Mouse (Mus musculus): ENCODE measurements at regions not wholly inside any gene's neighbourhood (a gene's known extent, or its start where the extent isn't known, plus 50 kb on each side); places are given as distances from the start of the nearest gene placed in this dataset.

DNA sequence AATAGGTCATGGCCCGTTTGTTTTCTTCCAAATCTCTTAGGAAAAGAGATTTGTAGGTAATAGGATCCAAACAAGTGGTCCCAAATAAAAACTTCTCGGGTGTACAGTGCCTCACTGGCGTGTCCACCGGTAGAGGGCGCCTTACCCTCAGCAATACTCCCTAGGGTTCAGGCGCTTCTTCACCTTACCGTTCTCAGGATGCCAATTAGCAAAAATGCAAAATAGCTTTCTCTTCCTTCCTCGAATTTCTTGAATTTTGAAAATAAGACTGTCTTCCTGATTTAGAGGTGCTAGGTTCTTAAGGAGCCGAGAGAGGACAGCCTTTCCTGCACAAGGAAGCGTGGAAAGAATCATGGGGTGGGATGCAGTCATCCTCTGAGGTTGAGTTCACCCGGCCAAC, 275.9 kb downstream of the Pmp22 start:
- H3K36me3 ChIP-seq (ENCODE audit: control insufficient read depth, insufficient read depth, low read length) = no peaks in the 10 kb centered on the region
- intact Hi-C loops (cut with DNase I) = loop anchor here (10.0 kb wide), 1 partner anchor 1320 kb away; no protein-coding TSS in a partner anchor
- 15% methylated on average over 11 of the region's 11 CpGs for WGBS
- no peaks in the 10 kb centered on the region; the same call in 1 of the 2 replicates for H3K4me1 ChIP-seq (ENCODE audit: control insufficient read depth, insufficient read depth, low read length)
- TF ChIP-seq CTCF (IDR thresholded peaks at IDR 0.05) = peak; percentile 96
- TF ChIP-seq POLR2A (IDR thresholded peaks at IDR 0.05; ENCODE audit: insufficient read depth, low read depth, low read length) = no peak
- 0 out of 2 replicates have a peak, but pooled peaks have one; percentile 17 for TF ChIP-seq EP300 (IDR thresholded peaks at IDR 0.05; ENCODE audit: insufficient read depth, low read depth, low read length)
- DNase-seq = peak; percentile 36 to 71
- no peak overlapping the region for H3K9ac ChIP-seq (ENCODE audit: low read depth, low read length)
- no peaks in the 10 kb centered on the region for H3K79me2 ChIP-seq (replicated peaks; ENCODE audit: control insufficient read depth, insufficient read depth, low read length)
- H3K27me3 ChIP-seq (ENCODE audit: control insufficient read depth, insufficient read depth, low read length) = no peaks in the 10 kb centered on the region; the same call in 1 of the 2 replicates
- no peak overlapping the region for H3K27ac ChIP-seq
- H3K4me3 ChIP-seq = no peak overlapping the region

DNA sequence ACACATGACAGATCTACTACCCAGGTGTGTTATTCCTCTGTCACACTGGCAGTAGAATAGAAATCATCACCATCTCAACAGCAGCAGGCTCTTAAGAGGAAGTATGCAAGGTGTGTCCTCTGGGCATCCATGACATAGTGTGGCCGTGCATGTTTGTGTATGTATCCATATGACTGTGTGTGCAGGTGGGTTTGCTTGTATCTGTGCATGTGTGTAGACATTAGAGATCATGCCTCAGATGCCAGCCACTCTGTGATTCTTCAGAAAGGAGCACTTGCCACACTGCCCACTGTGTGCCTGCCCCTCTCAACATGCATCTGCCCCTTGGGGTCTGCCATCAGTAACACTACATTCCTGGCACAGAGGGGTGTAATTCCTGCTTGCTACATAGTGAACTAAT, 280.6 kb downstream of the Pmp22 start:
- TF ChIP-seq CTCF (IDR thresholded peaks at IDR 0.05) (no peak), EP300 (IDR thresholded peaks at IDR 0.05; ENCODE audit: insufficient read depth, low read depth, low read length) (no peak), POLR2A (IDR thresholded peaks at IDR 0.05; ENCODE audit: insufficient read depth, low read depth, low read length) (no peak)
- intact Hi-C loops (cut with DNase I) = loop anchor here (10.0 kb wide), 1 partner anchor 1315 kb away; no protein-coding TSS in a partner anchor
- no peak overlapping the region for H3K9ac ChIP-seq (ENCODE audit: low read depth, low read length)
- no peaks in the 10 kb centered on the region; the same call in 1 of the 2 replicates for H3K4me1 ChIP-seq (ENCODE audit: control insufficient read depth, insufficient read depth, low read length)
- H3K79me2 ChIP-seq (replicated peaks; ENCODE audit: control insufficient read depth, insufficient read depth, low read length) = no peaks in the 10 kb centered on the region
- DNase-seq = no peak
- H3K27me3 ChIP-seq (ENCODE audit: control insufficient read depth, insufficient read depth, low read length) = no peaks in the 10 kb centered on the region; the same call in 1 of the 2 replicates
- no peaks in the 10 kb centered on the region for H3K36me3 ChIP-seq (ENCODE audit: control insufficient read depth, insufficient read depth, low read length)
- WGBS = 92% methylated on average over 1 of the region's 1 CpGs
- H3K4me3 ChIP-seq = no peak overlapping the region
- no peak overlapping the region for H3K27ac ChIP-seq

DNA sequence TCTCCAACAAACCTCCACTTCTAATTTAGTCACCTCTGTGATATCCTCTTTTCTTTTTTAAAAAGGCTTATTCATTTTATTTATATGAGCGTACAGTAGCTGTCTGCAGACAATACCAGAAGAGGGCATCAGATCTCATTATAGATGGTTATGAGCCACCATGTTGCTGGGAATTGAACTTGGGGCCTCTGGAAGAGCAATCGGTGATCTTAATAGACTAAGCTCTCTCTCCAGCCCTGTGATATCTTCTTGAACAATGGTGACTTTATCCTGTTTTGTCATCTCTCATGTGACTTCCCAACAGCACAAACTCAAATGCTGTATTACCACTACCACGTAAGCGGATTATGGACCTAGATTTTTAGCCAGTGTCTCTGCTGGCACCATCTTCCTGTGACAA, 282.1 kb downstream of the Pmp22 start:
- intact Hi-C loops (cut with DNase I) = no loop called here
- Histone ChIP-seq H3K36me3 (ENCODE audit: control insufficient read depth, insufficient read depth, low read length) (no peaks in the 10 kb centered on the region), H3K27ac (no peak overlapping the region), H3K4me1 (ENCODE audit: control insufficient read depth, insufficient read depth, low read length) (no peaks in the 10 kb centered on the region), H3K4me3 (no peak overlapping the region), H3K27me3 (ENCODE audit: control insufficient read depth, insufficient read depth, low read length) (no peaks in the 10 kb centered on the region), H3K9ac (ENCODE audit: low read depth, low read length) (no peak overlapping the region), H3K79me2 (replicated peaks; ENCODE audit: control insufficient read depth, insufficient read depth, low read length) (no peaks in the 10 kb centered on the region)
- DNase-seq = no peak
- WGBS = 97% methylated on average over 4 of the region's 4 CpGs
- TF ChIP-seq POLR2A (IDR thresholded peaks at IDR 0.05; ENCODE audit: insufficient read depth, low read depth, low read length) (no peak), CTCF (IDR thresholded peaks at IDR 0.05) (no peak), EP300 (IDR thresholded peaks at IDR 0.05; ENCODE audit: insufficient read depth, low read depth, low read length) (no peak)

DNA sequence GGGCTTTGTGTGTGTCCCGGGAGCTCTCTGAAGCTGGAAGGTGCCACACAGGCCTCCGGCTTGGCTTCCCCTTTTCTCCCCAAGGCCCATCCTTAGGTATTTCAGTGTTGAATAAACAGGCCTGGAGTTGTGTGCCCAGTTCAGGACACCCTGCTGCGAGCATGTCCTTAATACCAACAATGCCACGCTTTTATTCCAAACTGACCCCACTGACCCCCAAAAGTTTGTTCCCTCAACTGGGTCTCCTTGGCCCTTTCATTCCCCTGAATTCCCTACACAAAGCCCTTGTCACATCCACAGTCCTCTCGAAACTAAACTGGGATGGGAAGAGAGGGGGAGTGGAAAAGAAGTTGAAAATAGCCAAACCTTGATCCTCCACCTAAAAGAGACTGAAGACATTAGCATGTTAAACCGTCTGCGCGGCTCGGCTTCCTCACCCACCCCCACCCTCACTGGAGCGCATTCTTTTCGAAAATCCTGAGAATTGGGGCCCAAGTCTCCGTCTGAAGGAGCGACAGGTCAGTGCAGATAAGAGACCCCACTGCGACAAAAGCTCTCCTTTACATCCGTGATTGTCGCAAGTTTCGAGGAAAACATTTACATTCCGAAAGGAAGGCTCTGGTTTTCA, 283.7 kb downstream of the Pmp22 start:
- TF ChIP-seq POLR2A (IDR thresholded peaks at IDR 0.05; ENCODE audit: insufficient read depth, low read depth, low read length) (no peak), CTCF (IDR thresholded peaks at IDR 0.05) (no peak), EP300 (IDR thresholded peaks at IDR 0.05; ENCODE audit: insufficient read depth, low read depth, low read length) (no peak)
- H3K79me2 ChIP-seq (replicated peaks; ENCODE audit: control insufficient read depth, insufficient read depth, low read length) = no peaks in the 10 kb centered on the region
- no peaks in the 10 kb centered on the region for H3K36me3 ChIP-seq (ENCODE audit: control insufficient read depth, insufficient read depth, low read length)
- H3K27me3 ChIP-seq (ENCODE audit: control insufficient read depth, insufficient read depth, low read length) = no peaks in the 10 kb centered on the region
- intact Hi-C loops (cut with DNase I) = no loop called here
- no peak overlapping the region for H3K9ac ChIP-seq (ENCODE audit: low read depth, low read length)
- WGBS = 26% methylated on average over 18 of the region's 18 CpGs
- DNase-seq = no peak
- H3K4me3 ChIP-seq = peak overlapping the region; percentile 12; the same call in 1 of the 2 replicates
- no peaks in the 10 kb centered on the region for H3K4me1 ChIP-seq (ENCODE audit: control insufficient read depth, insufficient read depth, low read length)
- no peak overlapping the region for H3K27ac ChIP-seq

DNA sequence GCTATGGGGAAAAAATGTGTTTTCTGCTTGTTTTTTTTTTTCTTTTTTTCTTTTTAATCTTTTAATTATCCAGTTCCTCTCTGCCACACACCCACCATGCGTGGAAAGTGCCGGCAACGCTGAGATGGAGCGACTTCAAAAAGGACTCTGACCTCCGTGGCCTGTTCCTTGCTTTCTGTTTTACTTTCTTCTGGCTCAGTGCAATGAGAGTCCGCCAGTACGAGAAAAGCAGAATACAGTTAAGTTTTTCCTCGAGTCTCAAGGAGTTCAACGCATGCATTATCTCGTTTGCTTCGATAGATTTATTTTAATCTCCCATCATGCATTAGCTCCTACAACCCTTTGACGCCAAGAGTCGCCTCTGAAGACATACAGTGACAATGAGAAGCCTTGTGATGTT, 284.3 kb downstream of the Pmp22 start:
- Histone ChIP-seq H3K9ac (ENCODE audit: low read depth, low read length) (no peak overlapping the region), H3K79me2 (replicated peaks; ENCODE audit: control insufficient read depth, insufficient read depth, low read length) (no peaks in the 10 kb centered on the region), H3K27me3 (ENCODE audit: control insufficient read depth, insufficient read depth, low read length) (no peaks in the 10 kb centered on the region), H3K4me3 (peak overlapping the region; percentile 12; the same call in 1 of the 2 replicates), H3K4me1 (ENCODE audit: control insufficient read depth, insufficient read depth, low read length) (no peaks in the 10 kb centered on the region), H3K36me3 (ENCODE audit: control insufficient read depth, insufficient read depth, low read length) (no peaks in the 10 kb centered on the region), H3K27ac (no peak overlapping the region)
- DNase-seq = no peak
- TF ChIP-seq POLR2A (IDR thresholded peaks at IDR 0.05; ENCODE audit: insufficient read depth, low read depth, low read length) = no peak
- no peak for TF ChIP-seq EP300 (IDR thresholded peaks at IDR 0.05; ENCODE audit: insufficient read depth, low read depth, low read length)
- TF ChIP-seq CTCF (IDR thresholded peaks at IDR 0.05) = no peak
- 28% methylated on average over 13 of the region's 13 CpGs for WGBS
- intact Hi-C loops (cut with DNase I) = no loop called here

DNA sequence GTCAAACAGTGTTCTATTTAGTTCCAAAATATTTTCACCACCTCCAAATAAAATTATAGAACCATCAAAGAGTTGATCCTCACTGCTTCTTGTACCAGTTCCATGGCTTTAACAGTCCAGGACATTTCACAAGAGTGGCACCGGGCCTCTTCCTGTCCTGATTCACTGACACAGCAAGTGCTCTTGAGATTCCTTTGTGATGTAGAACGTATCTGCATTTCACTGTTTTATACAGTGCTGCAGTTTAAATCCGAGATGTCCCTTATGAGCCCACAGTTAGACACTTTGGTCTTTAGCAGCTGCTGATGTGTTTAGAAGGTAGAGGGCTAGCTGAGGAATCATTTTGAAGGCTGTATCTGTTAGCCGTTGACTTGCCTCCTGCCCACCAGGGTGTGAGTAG, 284.8 kb downstream of the Pmp22 start:
- intact Hi-C loops (cut with DNase I) = no loop called here
- WGBS = 88% methylated on average over 4 of the region's 4 CpGs
- H3K4me3 ChIP-seq = no peak overlapping the region
- H3K79me2 ChIP-seq (replicated peaks; ENCODE audit: control insufficient read depth, insufficient read depth, low read length) = no peaks in the 10 kb centered on the region
- no peak overlapping the region for H3K27ac ChIP-seq
- no peaks in the 10 kb centered on the region for H3K36me3 ChIP-seq (ENCODE audit: control insufficient read depth, insufficient read depth, low read length)
- no peak for DNase-seq
- TF ChIP-seq EP300 (IDR thresholded peaks at IDR 0.05; ENCODE audit: insufficient read depth, low read depth, low read length) (no peak), CTCF (IDR thresholded peaks at IDR 0.05) (no peak), POLR2A (IDR thresholded peaks at IDR 0.05; ENCODE audit: insufficient read depth, low read depth, low read length) (no peak)
- no peak overlapping the region for H3K9ac ChIP-seq (ENCODE audit: low read depth, low read length)
- H3K4me1 ChIP-seq (ENCODE audit: control insufficient read depth, insufficient read depth, low read length) = no peaks in the 10 kb centered on the region
- no peaks in the 10 kb centered on the region for H3K27me3 ChIP-seq (ENCODE audit: control insufficient read depth, insufficient read depth, low read length)

All from heart, adult 2 months (tissue).